Mouse (Mus musculus): ENCODE measurements around the gene Dusp5.

GRCm38 (mm10) chr19:53547597-53547996, 18.7 kb downstream of the Dusp5 start:
- TF ChIP-seq CTCF (IDR thresholded peaks at IDR 0.05; ENCODE audit: extremely low read depth, insufficient read depth, insufficient read length, insufficient replicate concordance) (no peak), POLR2A (IDR thresholded peaks at IDR 0.05; ENCODE audit: low read depth, low read length) (no peak)
